Mouse (Mus musculus) right cerebral cortex, postnatal 10 days (tissue): ENCODE data around the gene Nrcam.

Source experiments
- DNase-seq, 2 experiments: peaks; one replicate each; pipeline ENCODE4 v3.0.0; 2021; ENCODE audit warnings: low spot score in 2 of 2

The Nrcam gene

DNA sequence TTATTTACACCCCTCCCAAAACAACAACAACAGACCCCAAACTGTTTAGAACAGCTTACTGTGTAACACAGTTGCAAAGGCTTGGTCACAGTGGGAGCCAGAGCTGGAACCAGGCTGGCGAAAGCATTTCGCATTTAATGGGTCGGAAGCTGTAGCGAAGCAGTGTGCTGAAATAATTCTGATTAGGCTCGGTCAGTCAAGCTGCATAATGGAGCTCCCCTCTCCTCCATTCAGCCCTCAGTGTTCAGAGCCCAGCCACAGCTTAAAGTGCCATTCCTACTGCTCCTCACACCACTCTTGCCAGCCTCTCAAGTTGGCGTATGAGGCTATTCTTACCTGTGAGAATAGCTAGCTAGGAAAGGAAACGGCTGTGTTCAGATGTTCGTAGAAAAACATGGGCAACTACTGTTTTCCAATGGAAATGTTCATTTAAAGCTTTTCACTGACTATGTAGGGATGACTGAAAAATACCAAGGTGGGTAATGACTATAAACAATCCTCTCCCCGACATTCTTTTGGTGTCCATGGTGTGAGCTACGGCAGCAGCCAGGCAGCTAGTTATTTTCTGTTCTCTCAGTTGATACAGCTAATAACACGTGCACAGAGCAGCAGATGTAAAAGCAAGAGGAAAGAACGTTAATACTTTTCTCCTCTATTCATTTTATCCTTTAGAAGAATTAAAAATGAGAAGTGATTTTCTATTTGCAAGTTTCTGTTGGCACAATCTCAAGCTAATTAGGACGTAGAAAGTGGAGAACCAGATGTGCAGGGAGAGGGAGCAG lies 108.6 kb downstream of the Nrcam start:
- DNase-seq, result peak; percentile 42 to 50

DNA sequence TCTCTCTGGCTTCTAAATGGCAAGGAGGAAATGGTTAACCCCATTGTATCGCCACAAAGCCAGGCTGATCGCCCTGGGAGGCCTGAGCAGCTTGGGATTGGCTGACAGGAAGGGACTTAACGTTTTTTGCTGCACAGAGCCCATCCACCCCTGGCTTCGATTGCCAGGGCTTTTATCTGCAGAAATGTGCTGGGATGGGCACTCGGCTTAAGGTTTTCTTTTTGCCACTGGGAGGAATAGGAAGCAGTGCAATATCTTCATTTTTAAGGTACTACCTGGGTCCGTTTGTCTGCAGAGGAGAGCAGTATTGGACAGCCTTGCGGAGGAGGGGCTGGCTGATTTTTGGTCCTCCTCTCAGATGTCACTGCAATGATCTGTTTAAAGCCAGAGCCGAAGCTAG lies 110.2 kb downstream of the Nrcam start:
- no peak for DNase-seq

DNA sequence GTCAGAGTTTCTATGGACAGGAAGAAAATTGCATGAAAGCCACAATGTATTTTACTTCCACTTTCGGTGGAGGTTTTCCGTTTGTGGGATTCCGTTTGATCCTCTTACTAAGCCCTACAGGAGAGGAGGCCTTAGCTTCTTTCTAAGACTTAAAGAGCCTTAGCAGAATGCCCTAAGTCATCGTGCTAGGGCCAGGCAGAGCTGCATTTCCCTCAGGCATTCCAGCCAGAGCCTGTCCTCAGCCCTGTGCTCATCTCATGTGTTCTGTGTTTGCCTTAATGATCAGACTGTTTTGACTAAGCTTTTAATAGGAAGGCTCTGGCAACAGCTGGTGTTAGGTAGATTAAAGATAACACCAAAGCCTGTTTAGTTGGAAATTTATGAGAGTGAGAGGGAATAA lies 111.5 kb downstream of the Nrcam start:
- DNase-seq, result no peak

DNA sequence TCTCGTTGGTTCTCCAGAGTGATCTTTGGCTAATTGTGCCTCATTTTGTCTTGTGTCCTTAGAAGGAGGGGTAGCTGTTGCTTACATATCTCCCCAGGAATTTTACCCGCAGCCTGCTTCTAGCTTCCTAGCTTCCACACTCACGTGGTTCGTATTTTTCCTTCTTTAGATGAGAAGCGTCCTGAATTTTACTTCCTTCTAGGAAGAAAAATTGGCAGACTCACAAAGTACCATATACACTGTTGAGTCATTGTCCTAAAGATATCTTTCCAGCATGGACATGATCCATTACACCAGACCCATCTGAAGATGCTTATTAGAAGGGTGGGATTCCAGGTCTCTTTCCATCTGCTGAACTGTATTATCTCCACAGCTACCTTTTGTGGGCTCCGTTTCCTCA lies 122.2 kb downstream of the Nrcam start:
- no peak for DNase-seq

DNA sequence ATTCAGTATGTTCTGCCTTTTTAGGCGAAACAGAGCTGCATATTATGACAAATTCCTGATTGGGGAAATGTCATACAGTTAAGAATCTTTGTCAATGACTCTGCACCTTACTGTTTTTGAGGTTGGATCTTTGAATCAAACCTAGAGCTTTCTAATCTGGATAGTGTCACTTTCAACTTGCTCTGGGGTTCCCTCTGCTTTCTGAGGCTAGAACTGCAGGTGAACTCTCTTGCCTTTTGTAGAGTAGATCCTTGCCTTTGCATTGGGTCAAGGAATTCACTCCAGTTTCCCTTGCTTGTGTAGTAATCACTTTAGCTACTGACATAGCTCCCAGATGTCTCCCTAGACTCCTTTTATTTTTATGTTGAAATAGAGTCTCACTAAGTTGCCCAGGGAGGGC lies 123.1 kb downstream of the Nrcam start:
- no peak for DNase-seq

DNA sequence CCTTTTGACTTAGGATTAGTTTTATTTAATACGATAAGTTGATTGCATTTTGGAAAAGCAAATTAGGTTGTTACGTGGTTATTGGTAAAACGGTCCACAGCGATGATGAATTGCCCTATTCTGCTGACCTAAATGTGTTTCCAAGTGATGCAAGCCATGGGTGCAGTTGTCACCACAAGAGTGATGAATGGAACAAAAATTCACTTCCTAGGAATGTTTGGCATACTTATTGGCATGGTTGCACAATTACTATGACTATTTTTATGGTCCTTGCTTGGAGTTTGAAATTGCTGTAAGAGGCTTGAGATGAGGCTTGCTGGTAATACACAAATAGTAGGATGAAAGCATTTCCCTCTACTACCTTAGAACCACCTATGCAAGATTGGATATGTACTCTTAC lies 125.1 kb downstream of the Nrcam start:
- DNase-seq, result no peak

DNA sequence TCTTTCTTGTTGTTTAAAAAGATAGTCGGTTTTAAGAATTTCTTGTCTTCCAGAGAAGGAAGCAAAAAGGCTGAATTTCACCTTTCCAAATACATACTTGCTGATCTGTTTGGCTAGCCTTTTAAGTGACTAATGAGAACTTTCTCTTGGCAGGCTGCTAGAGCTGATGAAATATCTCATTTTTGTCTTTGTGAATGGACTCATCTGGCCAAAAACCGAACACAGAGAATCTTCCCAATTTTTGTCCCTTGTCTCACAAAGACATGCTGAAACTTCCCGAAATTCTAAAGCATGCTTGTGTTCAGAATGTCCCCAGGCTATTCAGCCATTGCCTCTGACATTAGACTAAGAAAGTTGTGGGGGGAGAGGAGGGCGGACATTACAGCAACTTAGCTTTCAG lies 129.3 kb downstream of the Nrcam start:
- no peak for DNase-seq

DNA sequence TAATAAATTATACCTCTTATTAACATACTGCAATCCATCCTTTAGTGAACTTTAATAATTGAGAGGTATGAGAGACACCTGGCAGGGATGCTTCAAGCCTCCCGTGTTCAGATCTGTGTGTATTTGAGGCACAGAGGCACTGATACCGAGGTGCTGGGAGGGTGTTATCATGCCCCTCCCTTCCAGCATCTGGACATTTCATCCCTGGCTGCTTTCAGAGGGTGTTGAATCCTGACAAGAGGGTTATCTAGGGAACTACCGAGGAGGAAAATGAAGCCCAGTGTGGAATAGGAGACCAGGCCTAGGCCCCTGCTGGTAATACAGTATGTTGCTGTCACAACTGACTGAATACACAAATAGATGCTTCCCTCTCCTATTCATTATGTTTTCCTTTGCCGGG lies 133.8 kb downstream of the Nrcam start:
- DNase-seq, result no peak

DNA sequence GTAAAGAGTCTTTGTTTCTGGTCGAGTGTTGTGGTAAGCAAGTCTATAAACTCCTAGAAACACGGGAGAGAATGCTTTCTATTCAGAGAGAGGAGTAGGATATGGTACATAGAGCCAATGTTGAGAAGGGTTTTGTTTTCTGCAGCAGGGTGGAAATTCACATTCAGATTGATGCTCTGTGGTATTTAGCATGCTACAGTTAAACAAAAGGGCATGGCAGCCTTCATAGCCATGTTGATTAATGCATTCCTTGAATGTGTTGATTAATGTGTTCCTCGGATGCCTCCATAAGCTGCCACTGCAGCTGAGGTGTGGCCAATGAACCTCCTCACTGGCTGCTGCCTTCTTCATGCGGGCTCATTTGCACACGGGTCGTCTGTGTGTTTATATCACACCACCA lies 134.3 kb downstream of the Nrcam start:
- DNase-seq, result no peak

DNA sequence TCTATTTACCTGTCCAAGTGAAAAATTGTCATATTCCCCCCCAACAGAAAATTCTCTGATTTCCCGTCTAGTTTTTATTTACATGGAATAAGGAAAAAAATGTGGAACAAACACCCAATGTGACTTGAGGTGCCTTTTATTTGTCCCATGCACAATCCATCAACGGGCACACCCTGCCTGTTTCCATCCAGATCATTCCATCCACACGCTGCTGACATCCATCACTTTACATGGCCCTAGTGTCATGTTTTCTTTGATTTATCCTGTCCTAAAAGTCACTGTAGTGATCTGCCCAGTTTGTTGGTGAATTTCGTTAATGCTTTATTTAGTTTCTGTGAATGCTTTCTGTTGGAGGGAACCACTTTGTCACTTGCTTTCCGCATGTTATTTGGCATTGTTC lies 142.4 kb downstream of the Nrcam start:
- no peak for DNase-seq

DNA sequence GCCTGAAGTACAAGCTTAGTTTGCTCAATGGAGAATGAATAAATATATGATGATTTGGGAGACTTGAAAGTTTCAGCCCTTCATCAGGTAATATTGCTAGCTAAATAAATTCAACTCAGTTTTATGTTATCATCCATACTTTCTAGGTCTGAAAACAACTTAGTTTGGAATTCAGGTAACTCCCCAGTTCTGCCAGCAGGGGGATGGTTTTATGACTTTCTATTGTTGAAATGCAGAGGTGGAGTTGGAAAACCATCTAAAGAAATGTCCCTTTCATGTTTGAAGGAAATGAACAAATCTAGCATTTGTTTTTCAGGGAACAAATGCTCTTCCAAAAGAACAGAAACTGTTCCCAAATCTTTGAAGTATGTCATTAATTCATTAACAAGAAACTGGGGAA lies 146.7 kb downstream of the Nrcam start:
- DNase-seq, result no peak

DNA sequence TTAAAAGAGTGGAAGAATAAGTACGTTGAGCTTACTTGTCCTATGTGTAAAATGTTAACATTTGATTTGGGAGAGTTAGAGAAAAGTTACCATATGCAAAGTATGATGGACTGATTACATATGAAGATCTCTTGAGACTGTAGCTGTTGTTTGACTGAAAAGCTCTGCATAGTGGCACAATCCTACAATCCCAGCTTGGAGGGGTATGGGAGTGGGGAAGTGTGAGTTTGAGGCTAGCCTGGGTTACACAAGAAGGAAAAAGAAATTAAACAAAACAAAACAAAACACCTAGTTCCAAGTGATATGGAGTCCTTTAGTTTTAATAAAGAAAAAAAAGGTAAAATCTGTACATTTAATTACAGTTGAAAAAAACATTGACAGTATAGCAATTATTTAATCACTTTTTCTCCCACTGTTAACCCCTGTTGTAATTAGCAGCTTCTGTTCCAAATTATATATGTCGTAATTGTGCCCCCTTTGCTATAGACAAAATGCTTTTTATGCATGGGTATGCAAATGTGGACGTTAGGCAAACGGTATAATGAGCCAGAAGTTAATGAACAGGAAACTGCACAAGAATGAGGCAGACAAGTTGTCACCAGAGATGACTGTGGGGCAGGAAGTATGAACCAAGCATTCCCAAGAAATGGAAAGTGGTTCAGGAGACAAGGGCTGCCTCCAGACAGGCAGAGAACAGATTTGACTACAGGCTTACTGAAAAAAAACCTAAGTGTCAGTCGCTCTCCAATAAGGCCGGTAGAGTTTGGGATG lies 150.8 kb downstream of the Nrcam start:
- DNase-seq, result no peak

DNA sequence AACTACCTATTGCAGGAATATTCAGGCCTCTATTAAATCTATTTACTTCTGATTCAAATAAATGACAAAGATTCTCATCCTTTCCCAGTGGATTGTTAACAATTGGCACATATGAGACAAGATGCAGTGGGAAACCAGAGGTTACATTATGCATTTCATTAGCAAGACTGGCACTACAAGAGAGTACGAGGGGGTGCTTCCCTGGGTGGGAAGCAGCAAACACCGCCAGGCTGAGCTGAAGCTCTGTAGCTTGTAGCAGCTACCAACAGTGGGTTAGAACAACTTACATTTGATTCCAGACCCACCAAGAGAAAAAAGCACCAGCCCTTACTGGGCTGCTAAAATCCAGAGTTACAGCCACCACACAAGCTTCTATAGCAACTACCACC lies 151.3 kb downstream of the Nrcam start:
- no peak for DNase-seq

DNA sequence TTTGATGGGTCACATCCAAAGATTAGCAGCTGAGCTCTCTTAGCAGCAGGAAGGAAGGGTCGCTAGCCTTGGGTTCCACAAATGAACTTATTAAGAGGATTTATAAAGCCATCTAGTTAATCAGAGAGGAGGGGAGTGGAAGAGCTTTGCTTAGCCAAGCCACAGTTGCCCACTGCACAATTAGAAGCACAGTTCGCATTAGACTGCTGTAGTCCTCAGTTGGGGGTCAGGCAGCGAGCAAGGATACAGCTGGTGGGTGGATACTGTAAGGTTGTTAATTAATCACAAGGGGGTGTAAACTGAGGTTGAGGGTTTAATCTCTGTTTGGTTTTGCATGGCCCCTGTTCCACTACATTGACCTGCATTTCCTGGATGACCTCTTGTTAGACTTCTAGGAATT lies 152.7 kb downstream of the Nrcam start:
- DNase-seq, result no peak

DNA sequence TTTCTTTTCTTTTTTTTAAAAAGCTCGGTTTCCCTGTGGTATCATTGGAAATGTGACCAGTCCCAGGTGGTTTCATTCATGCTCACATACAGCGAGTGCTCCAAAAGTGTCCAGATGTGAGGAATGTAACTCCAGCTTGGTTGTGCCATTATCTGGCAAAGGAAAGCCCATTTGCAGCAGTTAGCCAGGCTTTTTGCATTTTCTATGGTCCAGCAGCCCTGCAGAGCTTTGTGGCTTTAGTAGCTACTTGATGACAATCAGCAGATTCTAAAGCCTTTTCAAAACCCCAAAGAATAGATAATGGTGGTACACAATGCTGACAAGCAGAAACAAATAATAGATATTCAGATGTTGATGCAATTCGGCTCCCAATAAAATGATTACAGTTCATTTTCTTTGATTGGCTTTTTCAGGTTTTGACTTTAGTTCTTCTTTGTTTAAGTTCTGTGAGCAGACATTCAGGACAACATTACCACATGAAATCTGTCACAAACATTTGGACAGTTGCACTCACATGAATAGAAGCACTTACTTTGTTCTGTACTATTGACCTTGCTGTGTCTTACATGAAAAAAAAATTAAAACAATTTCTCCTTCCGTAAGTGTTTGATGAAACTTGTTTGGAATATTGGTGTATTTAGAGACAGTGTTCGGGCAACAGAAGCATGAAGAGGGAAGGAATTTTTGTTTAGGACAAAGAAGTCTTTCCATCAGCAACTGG lies 164.2 kb downstream of the Nrcam start:
- DNase-seq, result no peak

DNA sequence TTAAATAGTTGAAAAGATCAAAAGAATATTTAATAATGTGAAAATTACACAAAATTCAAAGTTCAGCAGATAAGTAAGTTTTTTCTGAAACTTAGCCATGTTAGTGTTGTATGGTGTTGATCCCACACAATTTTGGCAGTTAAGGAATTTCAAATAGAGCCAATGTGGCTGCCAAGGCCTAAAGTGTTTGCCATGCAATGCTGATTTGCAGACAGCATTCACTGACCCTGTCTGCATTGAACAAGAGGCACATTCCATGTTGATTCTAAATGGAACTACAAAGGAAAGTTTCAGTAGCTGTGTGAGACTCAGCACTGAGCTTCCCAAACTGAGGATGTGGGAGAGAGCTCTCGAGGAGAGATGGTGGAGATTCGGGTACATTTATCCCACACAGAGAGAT lies 169.1 kb downstream of the Nrcam start:
- DNase-seq, result no peak

DNA sequence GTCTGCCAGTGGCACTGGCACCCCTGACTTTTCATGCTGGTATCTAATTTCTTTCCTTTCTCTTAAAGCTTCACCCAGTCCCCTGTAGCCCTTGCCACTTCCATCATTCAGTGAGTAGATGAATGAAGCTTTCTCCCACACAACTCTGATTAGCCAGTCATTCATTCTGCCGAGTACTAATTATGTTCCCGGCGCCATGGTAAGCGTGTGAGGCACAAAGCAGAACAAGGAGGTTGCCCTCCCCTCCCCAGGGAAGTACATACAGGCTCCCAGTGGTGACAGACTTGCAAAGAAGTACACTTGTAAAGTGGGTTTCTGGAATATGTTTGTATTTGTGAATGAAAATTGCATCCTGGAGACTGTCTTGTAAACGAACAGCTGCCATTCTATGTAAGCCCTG lies 170.2 kb downstream of the Nrcam start:
- DNase-seq, result peak in 1 of 2 experiments; percentile 47

DNA sequence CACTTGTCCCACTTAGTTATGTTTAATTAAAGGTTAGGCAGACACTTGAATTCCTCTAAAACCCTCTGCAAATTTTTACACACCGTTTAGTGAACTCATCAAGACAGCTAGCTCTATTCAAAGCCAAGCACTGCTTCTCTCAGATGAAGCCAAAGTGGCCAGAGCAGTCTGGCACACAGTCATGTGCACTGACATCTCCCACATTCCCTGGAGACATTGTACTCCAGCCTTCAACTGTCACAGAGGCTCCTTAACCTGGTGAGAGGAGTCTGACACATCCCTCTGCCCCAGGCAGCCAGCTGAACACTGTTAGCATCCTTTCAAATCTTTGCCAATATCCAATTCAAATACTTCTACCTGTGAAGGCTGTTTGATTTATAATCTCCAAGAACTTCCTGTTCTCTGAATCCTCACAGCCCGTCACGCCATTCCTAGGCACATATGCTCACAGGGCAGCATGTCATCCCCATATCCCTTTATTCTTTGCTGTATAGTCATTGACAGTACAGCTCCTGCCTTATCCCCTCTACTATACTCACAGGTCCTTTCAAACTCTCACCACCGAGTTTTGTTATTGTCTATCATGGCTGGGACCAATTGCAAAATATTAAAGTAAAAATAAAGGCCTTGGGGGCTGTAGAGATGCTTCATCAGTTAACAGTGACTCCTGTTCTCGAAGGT lies 173.3 kb downstream of the Nrcam start:
- DNase-seq, result no peak

DNA sequence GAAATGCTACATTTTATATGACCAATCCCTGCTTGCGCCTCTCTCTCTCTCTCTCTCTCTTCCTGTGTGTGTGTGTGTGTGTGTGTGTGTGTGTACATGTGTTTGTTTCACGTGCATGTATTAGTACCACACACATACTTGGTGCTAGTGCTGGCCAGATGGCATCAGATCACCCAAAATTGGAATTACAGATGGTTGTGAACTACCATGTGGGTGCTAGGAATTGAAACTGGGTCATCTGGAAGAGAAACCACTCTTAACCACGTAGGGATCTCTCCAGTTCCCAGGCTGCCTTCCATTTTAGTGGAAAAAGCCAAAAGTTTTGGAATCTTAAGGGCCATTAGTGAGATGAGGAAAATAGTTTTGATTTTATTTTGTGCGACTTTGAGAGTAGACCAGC lies 175.1 kb downstream of the Nrcam start:
- no peak for DNase-seq

DNA sequence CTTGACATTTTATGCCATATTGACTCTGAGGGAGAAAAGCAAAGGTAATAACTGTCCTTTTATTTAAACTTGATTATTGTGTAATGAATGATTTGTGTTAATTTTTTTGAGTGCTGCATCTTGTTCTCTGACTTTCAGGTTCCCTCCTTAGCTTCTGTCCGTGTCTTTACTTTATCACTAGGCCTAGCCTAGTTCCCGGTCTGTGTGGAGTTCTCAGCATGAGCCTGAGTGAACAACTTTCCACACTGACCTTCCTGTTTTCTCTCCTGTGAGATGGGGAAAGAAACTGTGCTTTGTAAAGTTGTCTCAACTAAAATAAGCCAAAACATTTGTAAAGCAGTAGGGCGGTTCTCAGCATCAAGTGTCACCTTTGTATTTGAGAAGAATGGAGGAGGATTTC lies 179.9 kb downstream of the Nrcam start:
- no peak for DNase-seq

DNA sequence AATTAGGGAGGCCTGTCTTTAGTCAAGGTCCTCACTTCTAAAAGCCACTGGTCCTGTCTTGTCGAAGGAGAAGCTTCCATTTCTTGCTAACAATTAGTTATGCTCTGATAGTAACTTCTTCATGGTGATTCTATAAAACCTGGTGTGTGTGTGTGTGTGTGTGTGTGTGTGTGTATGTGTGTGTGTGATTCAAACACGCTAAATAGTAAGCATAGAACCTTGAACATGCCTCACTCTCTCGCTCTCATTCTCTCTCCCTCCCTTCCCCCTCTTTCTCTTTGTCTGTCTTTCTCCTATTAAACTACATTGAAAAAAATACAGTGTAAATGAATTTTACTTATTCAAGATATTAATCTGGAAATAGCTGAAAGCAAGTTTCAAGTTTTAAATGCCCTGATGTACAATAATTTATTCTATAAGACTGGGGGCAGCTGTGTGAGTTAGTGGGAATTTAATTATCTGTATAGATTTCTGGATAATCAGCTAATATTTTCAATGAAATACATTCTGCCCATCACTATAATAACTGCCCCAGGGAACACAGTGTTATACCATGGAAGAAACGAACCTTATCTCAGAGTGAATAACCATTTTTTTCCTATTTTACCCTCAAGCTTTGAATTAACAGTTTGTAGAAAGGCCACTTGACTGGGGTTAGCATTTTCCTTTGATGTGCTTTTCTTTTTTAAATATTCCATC lies 180.9 kb downstream of the Nrcam start:
- DNase-seq, result no peak

DNA sequence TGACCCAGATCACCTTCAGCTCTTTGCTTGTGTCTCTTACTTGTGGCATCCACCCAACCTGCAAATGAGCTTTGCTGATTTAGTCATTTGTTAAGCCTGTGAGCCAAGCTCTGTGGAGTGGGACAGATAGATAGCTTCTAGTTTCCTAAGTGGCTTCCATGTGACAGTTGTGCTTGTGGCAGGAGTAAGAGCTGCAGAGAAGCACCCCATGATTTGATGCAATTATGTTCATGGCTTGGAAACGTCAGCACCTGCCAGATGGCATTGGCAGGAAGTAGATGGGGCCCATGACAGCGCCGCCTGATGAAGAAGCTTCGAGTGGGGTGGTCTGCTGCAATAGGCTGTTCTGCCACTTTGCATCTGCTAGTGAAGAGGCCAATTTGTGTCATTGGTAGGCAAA lies 186.4 kb downstream of the Nrcam start:
- peak; percentile 33 to 42 for DNase-seq
